Mouse (Mus musculus) ES-Bruce4 (cell line): ENCODE data around the gene Fam129b.
A peak's percentile ranks its signal among the peaks of the same experiment; 100 is the strongest.

Experiments
- CTCF ChIP-seq: IDR thresholded peaks from one replicate; pipeline ENCODE4 v1.8.1; 2011; ENCODE audit warnings: low read depth, low read length
- POLR2A ChIP-seq: IDR thresholded peaks from one replicate; pipeline ENCODE4 v1.8.1; 2011; ENCODE audit warnings: low read length; ENCODE audit not compliant: insufficient read depth

GRCm38 (mm10) chr2:32859010-32859621 is 16.8 kb upstream of the Fam129b start:
- TF ChIP-seq POLR2A (no peak), CTCF (peak; percentile 97)
